Mouse (Mus musculus) neural tube, embryonic 13.5 days (tissue): ENCODE measurements around the gene Rmnd1. TPM values are rescaled to one million over a fixed set of nuclear protein-coding genes. Genes with fewer than 3 reads are reported as not detected.

Experiments used
- polyA plus RNA-seq: library from polyadenylated mRNA; unstranded; fragments of >200 nt; fragmentation: Nextera tagmentation; extraction: Ambion mirVana; gene quantifications from 2 replicates; pipeline ENCODE4 v1.2.1, GENCODE M21; 2015

The Rmnd1 gene
- polyA plus RNA-seq, 1 experiment from 2014 or later, result 52.2 TPM

Other genes with a start within 250 kb of the Rmnd1 start
- 78.6 and 80.2 TPM in 2 replicates for gene Akap12, start 166.0 kb downstream of the Rmnd1 start, polyA plus RNA-seq
- 16.9 and 17.2 TPM in 2 replicates for gene Zbtb2, start 44.3 kb downstream of the Rmnd1 start, polyA plus RNA-seq
- gene Armt1, start 79 bp upstream of the Rmnd1 start, polyA plus RNA-seq, result 15.0 and 15.7 TPM in 2 replicates
- 0.08 TPM in 1 of 2 replicates, not detected in the other for gene Ccdc170, start 50.1 kb upstream of the Rmnd1 start, polyA plus RNA-seq
- 0.17 and 0.25 TPM in 2 replicates for gene Esr1, start 179.2 kb upstream of the Rmnd1 start, polyA plus RNA-seq